Mouse (Mus musculus) liver, embryonic 14.5 days (tissue): ENCODE measurements around the gene Stx18.

ENCODE experiments used
- CTCF ChIP-seq: IDR thresholded peaks from 2 replicates; pipeline ENCODE4 v1.5.1; 2016; ENCODE audit warnings: antibody characterized with exemption, low read depth, control low read depth
- EP300 ChIP-seq: IDR thresholded peaks from 2 replicates; pipeline ENCODE4 v1.6.1; 2016; ENCODE audit warnings: antibody characterized with exemption, low read depth

DNA sequence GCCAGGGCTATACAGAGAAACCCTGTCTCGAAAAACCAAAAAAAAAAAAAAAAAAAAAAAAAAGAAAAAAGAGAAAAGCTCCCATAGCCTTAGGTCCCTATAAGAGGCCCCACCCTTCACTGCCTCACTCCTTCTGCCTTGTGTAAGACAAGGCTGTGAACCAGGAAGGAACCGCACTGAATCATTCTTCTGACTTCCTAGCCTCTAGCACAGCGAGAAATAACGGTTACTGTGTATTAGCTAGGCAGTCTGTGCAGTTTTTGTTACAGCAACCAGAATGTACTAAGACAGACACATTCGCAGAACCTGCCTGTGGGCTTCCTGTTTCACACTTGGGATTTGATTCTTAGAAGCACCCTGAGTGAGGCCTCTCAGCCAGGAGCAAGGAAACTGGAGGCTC is 46.2 kb upstream of the Stx18 start:
- TF ChIP-seq EP300, result no peak
- TF ChIP-seq CTCF, result no peak
